Mouse (Mus musculus): ENCODE measurements around the gene Dnase2a. TPM values are rescaled to one million over a fixed set of nuclear protein-coding genes. Genes with fewer than 3 reads are reported as not detected.

Gene Dnase2a
- total and polyA plus RNA-seq, 3 experiments, result 53.7 to 83.4 TPM; not detected in 1

DNA sequence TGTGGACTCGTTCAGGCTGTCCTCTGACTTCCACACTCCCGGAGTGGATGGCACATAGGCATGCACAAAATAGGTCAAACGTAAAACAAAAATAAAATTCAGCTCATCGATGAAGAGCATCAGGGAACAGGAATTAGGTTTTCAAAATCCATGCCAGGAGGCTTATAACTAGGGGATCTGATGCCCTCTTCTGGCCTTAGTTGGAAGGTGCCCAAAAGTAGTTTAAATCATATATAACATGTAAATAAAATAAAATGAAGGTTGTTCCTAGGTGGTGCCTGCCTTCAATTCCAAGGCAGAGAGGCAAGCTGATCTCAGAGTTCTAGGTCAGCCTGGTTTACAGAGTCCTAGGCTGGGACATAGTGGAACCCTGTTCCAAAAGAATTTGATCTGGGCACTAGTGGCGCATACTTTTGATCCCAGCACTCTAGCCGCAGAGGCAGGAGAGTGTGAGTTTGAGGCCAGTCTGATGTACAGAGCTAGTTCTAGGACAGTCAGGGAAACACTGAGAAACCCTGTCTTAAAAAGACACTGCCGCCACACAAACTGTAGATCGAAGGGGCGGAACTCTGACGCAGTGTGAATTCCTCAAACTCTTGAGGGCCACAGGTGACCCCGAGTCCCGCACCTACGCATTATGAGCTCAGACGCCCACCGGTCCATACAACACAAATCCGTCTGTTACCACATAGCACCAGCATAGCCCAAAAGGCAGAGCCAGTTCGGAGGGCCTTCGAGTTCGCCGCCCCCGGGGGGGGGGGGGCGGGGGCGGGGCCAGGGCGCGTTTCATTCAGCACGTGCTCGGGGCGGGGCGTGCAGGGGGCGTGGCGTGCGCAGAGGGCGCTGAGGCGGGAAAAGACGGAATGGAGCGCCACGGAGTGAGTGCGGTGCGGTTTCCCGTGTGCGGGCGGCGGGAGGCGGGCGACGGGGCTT lies 36.7 kb upstream of the Dnase2a start, which contains the start of gene Syce2:
TSS of gene Syce2 (plus strand) at position 736 of the 933 bp plus-strand sequence.
- peak; percentile 87 for DNase-seq (ENCODE audit: low read depth, low spot score)
- peak within 1 kb of the TSS; percentile 37 to 40 for H3K4me3 ChIP-seq (ENCODE audit: control insufficient read depth in 1 of 2, insufficient read depth in 1 of 2, low read depth in 2 of 2, low read length in 2 of 2)
- peaks cover 3% of the 10 kb centered on the region; the same call in 1 of the 2 replicates for H3K79me2 ChIP-seq (ENCODE audit: control insufficient read depth, insufficient read depth, low read length, poor library complexity)
- no peaks in the 10 kb centered on the region for H3K9me3 ChIP-seq (replicated peaks; ENCODE audit: insufficient read depth, low read length)
- H3K36me3 ChIP-seq (ENCODE audit: control insufficient read depth in 1 of 2, insufficient read depth in 2 of 2, low read length in 2 of 2), result peaks cover 4 to 19% of the 10 kb centered on the region in 2 experiments; a peak in 3 of 4 replicates
- H3K27ac ChIP-seq (ENCODE audit: control insufficient read depth, low read depth, low read length), result peak within 1 kb of the TSS; percentile 58
- H3K9ac ChIP-seq (ENCODE audit: control insufficient read depth, low read depth, low read length, poor library complexity, severe bottlenecking), result peak within 1 kb of the TSS; percentile 76
- H3K27me3 ChIP-seq (ENCODE audit: control insufficient read depth in 1 of 2, insufficient read depth in 2 of 2, low read length in 2 of 2), result no peaks in the 10 kb centered on the region
- peaks cover 7 to 25% of the 10 kb centered on the region in 2 experiments for H3K4me1 ChIP-seq (ENCODE audit: control insufficient read depth in 1 of 2, insufficient read depth in 2 of 2, low read length in 2 of 2)
- 0 out of 2 replicates have a peak, but pooled peaks have one; percentile 22 for TF ChIP-seq MYC (IDR thresholded peaks at IDR 0.05; ENCODE audit: low read depth, low read length)
- TF ChIP-seq POLR2A (IDR thresholded peaks at IDR 0.05; ENCODE audit: control insufficient read depth in 1 of 2, insufficient read depth in 1 of 2, low read depth in 1 of 2, low read length in 2 of 2, poor library complexity in 1 of 2), result peak; percentile 12 to 23; a peak in 2 of 4 replicates
- TF ChIP-seq JUND (IDR thresholded peaks at IDR 0.05; ENCODE audit: low read depth, low read length), result no peak
- TF ChIP-seq UBTF (IDR thresholded peaks at IDR 0.05; ENCODE audit: borderline replicate concordance, insufficient read depth, low read depth, low read length), result no peak
- TF ChIP-seq NRF1 (IDR thresholded peaks at IDR 0.05; ENCODE audit: insufficient read depth, low read depth, low read length, poor library complexity, severe bottlenecking), result peak; percentile 46; the same call in 1 of the 2 replicates
- TF ChIP-seq NELFE (IDR thresholded peaks at IDR 0.05; ENCODE audit: low read depth, low read length), result no peak
- TF ChIP-seq CHD2 (IDR thresholded peaks at IDR 0.05; ENCODE audit: low read length), result no peak
- no peak for TF ChIP-seq ZKSCAN1 (IDR thresholded peaks at IDR 0.05; ENCODE audit: low read depth, low read length)
- no peak; the same call in 1 of the 2 replicates for TF ChIP-seq E2F4 (IDR thresholded peaks at IDR 0.05; ENCODE audit: borderline replicate concordance, low read depth, low read length)
- 0 out of 2 replicates have a peak, but pooled peaks have one; percentile 43 for TF ChIP-seq HCFC1 (IDR thresholded peaks at IDR 0.05; ENCODE audit: low read depth, low read length)
- peak; percentile 48; the same call in 1 of the 2 replicates for TF ChIP-seq POLR2AphosphoS2 (IDR thresholded peaks at IDR 0.05; ENCODE audit: low read length)
- no peak for TF ChIP-seq SIN3A (IDR thresholded peaks at IDR 0.05; ENCODE audit: low read length)
- TF ChIP-seq RAD21 (IDR thresholded peaks at IDR 0.05; ENCODE audit: low read depth, low read length), result peak; percentile 52
- no peak for TF ChIP-seq TCF12 (IDR thresholded peaks at IDR 0.05; ENCODE audit: low read depth, low read length)
- TF ChIP-seq MEF2A (IDR thresholded peaks at IDR 0.05; ENCODE audit: extremely low read depth, insufficient replicate concordance, low read depth, low read length, poor library complexity, severe bottlenecking), result no peak
- TF ChIP-seq TBP (IDR thresholded peaks at IDR 0.05; ENCODE audit: low read depth, low read length), result no peak
- TF ChIP-seq USF2 (IDR thresholded peaks at IDR 0.05; ENCODE audit: borderline replicate concordance in 1 of 2, insufficient read depth in 1 of 2, low read depth in 1 of 2, low read length in 2 of 2), result 0 out of 4 replicates have a peak, but pooled peaks of 1 of the 2 experiments have one; percentile 20
- TF ChIP-seq MAX (IDR thresholded peaks at IDR 0.05; ENCODE audit: low read length), result peak; percentile 76
- TF ChIP-seq MAZ (IDR thresholded peaks at IDR 0.05; ENCODE audit: low read depth, low read length), result peak; percentile 84; the same call in 1 of the 2 replicates
- no peak for TF ChIP-seq POLR2AphosphoS5 (IDR thresholded peaks at IDR 0.05; ENCODE audit: borderline replicate concordance, low read depth, low read length)
- TF ChIP-seq ZC3H11A (IDR thresholded peaks at IDR 0.05; ENCODE audit: low read depth, low read length), result peak; percentile 42; the same call in 1 of the 2 replicates
- peak; percentile 46; the same call in 1 of the 2 replicates for TF ChIP-seq MXI1 (IDR thresholded peaks at IDR 0.05; ENCODE audit: low read depth, low read length)
- no peak for TF ChIP-seq ZMIZ1 (IDR thresholded peaks at IDR 0.05; ENCODE audit: low read depth, low read length)
- no peak for TF ChIP-seq ELF1 (IDR thresholded peaks at IDR 0.05; ENCODE audit: low read depth, low read length)
- peak; percentile 96 for TF ChIP-seq BHLHE40 (IDR thresholded peaks at IDR 0.05; ENCODE audit: borderline replicate concordance, low read depth, low read length)
- peak; percentile 85 for TF ChIP-seq ZNF384 (IDR thresholded peaks at IDR 0.05; ENCODE audit: low read depth, low read length)
- TF ChIP-seq GABPA (IDR thresholded peaks at IDR 0.05; ENCODE audit: low read depth, low read length), result no peak
- TF ChIP-seq RCOR1 (IDR thresholded peaks at IDR 0.05; ENCODE audit: low read depth, low read length), result no peak
- no peak for TF ChIP-seq CHD1 (IDR thresholded peaks at IDR 0.05; ENCODE audit: low read depth, low read length)
- TF ChIP-seq CTCF (IDR thresholded peaks at IDR 0.05 in 2 of 3, conservative IDR thresholded peaks at IDR 0.05 in 1 of 3; ENCODE audit: control insufficient read depth in 1 of 3, insufficient read depth in 1 of 3, low read depth in 2 of 3, low read length in 3 of 3, poor library complexity in 1 of 3, severe bottlenecking in 1 of 3), result peak; percentile 14 to 53 (median 46); a peak in 5 of 6 replicates
- peak; percentile 53 for TF ChIP-seq SMC3 (IDR thresholded peaks at IDR 0.05; ENCODE audit: low read depth, low read length)
- no peak for TF ChIP-seq MAFK (IDR thresholded peaks at IDR 0.05; ENCODE audit: borderline replicate concordance, low read depth, low read length)
- TF ChIP-seq KAT2A (conservative IDR thresholded peaks at IDR 0.05; ENCODE audit: low read depth, low read length), result no peak
- peak; percentile 31; the same call in 1 of the 2 replicates for TF ChIP-seq ETS1 (IDR thresholded peaks at IDR 0.05; ENCODE audit: low read depth, low read length)
